Mouse (Mus musculus) layer of hippocampus, adult 2 months (tissue): ENCODE measurements around the gene Plscr1. TPM values are rescaled to one million over a fixed set of nuclear protein-coding genes. Genes with fewer than 3 reads are reported as not detected.

Source experiments
- DNase-seq, 2 experiments: peaks; one replicate each; pipeline ENCODE4 v3.0.0; 2022; ENCODE audit warnings: low spot score in 2 of 2
- H3K27ac ChIP-seq: fragments of 200-600 bp; 2 replicates; pipeline ENCODE4 v1.8.1; 2022
- H3K4me3 ChIP-seq: fragments of 200-600 bp; 2 replicates; pipeline ENCODE4 v1.8.1; 2022; ENCODE audit warnings: mild to moderate bottlenecking
- CTCF ChIP-seq: fragments of 200-600 bp; conservative IDR thresholded peaks from 2 replicates; pipeline ENCODE4 v1.8.1; 2022; ENCODE audit warnings: antibody characterized with exemption, mild to moderate bottlenecking, moderate library complexity
- long read RNA-seq, 2 experiments: library from polyadenylated mRNA; stranded (forward); transcript quantifications; one replicate each; pipeline ENCODE4 v2.0.0; 2021; ENCODE audit warnings: borderline mapping rate in 2 of 2
- total RNA-seq, 2 experiments: library from RNA; stranded (reverse); gene quantifications; 2 replicates each; pipeline ENCODE4 v1.2.3; 2021

Plscr1 gene
- 1 to 10 TPM; 1.4 to 1.7 TPM for total RNA-seq
- long read RNA-seq, experiment 1, partial matches to known transcripts, result 0 of 1 reads
- long read RNA-seq, experiment 1, other reads (novel, unspliced or antisense), result 0 of 1 reads
- long read RNA-seq, experiment 2, partial matches to known transcripts, result 0 of 2 reads
- long read RNA-seq, experiment 2, other reads (novel, unspliced or antisense), result 0 of 2 reads

DNA sequence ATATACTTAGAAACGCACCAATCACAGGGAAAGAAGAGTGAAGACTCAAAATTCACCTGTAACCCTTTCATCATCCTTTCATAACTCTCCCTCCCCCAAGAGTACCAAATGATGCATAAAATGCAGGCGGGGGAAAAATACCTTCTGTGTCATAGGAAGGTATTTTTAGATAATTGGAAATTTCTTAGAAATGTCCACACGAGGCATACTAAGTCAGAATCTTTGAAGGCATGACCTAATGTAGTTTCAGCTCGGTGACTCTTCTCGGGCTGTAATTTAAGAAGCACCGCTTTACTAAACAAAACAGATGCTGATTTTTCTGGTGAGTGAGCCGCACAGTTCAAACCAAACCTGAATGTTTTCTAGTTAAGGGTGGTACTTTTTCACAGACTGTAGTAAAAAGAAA lies at the start of gene Plscr1:
Plscr1 (plus strand) TSS at position 304 of the 406 bp plus-strand sequence.
- H3K4me3 ChIP-seq, result peak within 1 kb of the TSS; percentile 66
- peak within 1 kb of the TSS; percentile 81 for H3K27ac ChIP-seq
- no peak for TF ChIP-seq CTCF
- no peak for DNase-seq

GRCm38 (mm10) chr9:92204397-92204796 lies 45.2 kb upstream of the Plscr1 start:
- no peak overlapping the region for H3K4me3 ChIP-seq
- DNase-seq, result no peak
- no peak overlapping the region for H3K27ac ChIP-seq
- no peak for TF ChIP-seq CTCF

- Histone ChIP-seq H3K27ac (no peak overlapping the region), H3K4me3 (peak overlapping the region; percentile 48)
- DNase-seq, result peak; percentile 38 to 59
- TF ChIP-seq CTCF, result peak; percentile 82
Observed at GRCm38 (mm10) chr9:92207307-92207706, 42.2 kb upstream of the Plscr1 start.

DNA sequence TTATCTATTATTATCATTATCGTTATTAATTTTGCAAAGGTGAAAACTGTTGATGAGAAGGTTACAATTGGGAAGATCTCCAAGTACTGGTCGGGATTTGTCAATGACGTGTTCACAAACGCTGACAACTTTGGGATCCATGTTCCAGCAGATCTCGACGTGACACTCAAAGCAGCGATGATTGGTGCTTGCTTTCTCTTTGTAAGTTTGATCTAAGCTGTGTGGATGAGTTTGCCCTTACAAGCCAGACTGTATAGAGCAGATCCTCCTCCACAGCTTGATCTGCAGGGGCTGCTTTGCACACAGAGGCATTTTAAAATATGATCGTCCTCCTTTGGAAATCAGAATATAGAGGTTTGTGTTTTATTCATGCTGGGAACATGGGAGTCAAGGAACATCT lies 41.8 kb upstream of the Plscr1 start:
- H3K4me3 ChIP-seq, result peak overlapping the region; percentile 48
- TF ChIP-seq CTCF, result no peak
- no peak overlapping the region for H3K27ac ChIP-seq
- DNase-seq, result no peak

DNA sequence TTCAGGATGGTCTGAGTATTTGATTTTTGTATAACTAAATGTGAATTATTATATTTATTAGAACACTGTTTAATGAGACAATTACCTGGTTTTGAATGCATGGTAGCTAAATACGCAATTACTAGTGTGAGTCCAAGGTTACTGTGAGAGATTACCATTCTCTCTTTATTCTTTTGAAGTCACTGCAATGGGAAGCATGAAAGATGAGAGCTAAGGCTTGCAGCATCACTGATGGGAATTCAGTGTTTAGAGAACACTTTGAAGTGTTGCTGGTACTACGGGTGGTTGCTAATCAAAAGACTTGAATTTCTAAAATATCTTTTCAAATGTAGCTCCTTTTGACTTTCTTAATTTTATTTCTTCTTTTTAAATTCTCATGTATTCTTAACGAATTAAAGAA lies 39.7 kb upstream of the Plscr1 start:
- no peak for TF ChIP-seq CTCF
- no peak overlapping the region for H3K27ac ChIP-seq
- no peak for DNase-seq
- no peak overlapping the region for H3K4me3 ChIP-seq

DNA sequence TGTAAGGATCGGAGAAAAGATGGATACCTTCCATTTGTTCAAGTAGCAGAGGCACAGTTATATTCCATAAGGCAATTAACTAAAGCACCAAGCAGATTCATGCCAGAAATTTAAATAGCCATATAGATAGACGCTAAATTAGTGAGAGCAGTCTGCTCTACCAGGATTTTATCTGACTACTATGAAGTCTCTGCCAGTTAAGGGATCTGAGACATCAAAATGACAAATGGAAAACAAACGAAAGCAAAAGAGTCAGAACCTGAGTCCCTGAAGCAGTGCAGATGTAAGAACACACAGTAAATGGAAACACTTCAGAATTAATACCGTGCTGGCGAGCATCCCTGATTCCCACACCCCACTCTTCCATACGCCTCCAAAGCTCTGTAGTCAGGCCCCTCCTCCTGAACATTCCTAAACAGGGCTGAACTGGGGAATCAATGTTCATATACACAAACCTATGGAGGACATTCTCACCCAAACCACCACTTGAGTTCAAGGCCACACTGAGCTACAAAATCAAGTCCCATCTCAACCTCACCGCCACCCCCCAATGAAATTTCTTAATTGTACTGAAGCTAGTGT lies 39.1 kb upstream of the Plscr1 start:
- H3K4me3 ChIP-seq, result no peak overlapping the region
- no peak for TF ChIP-seq CTCF
- no peak overlapping the region for H3K27ac ChIP-seq
- no peak for DNase-seq

- no peak overlapping the region for H3K4me3 ChIP-seq
- H3K27ac ChIP-seq, result no peak overlapping the region
- DNase-seq, result no peak
- no peak for TF ChIP-seq CTCF
Observed at GRCm38 (mm10) chr9:92211048-92211447, 38.5 kb upstream of the Plscr1 start.

GRCm38 (mm10) chr9:92217484-92217883 lies 32.1 kb upstream of the Plscr1 start:
- H3K4me3 ChIP-seq, result no peak overlapping the region
- DNase-seq, result peak in 1 of 2 experiments; percentile 10
- peak; percentile 71 for TF ChIP-seq CTCF
- H3K27ac ChIP-seq, result no peak overlapping the region

GRCm38 (mm10) chr9:92217896-92218295 lies 31.7 kb upstream of the Plscr1 start:
- DNase-seq, result no peak
- no peak for TF ChIP-seq CTCF
- Histone ChIP-seq H3K27ac (no peak overlapping the region), H3K4me3 (no peak overlapping the region)

DNA sequence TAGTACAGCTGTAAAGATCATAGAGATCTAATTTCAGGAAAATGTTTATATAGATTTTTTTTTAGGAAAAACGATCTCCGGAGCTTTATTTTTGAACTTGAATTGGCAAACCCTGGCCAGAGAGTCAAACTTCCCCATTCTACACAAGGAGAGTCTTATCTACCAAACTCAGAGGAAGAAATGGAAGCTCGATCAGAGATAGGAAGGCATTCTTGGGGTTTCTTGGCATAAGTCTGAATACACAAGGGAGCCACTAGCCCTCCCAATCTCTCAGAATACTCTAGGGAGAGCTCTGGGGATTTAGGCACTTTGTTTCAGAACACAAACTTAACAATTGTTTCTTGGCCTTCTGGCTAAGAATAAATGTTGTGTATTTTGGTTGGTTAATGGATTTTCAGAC lies 29.4 kb upstream of the Plscr1 start:
- no peak overlapping the region for H3K27ac ChIP-seq
- no peak for DNase-seq
- no peak for TF ChIP-seq CTCF

DNA sequence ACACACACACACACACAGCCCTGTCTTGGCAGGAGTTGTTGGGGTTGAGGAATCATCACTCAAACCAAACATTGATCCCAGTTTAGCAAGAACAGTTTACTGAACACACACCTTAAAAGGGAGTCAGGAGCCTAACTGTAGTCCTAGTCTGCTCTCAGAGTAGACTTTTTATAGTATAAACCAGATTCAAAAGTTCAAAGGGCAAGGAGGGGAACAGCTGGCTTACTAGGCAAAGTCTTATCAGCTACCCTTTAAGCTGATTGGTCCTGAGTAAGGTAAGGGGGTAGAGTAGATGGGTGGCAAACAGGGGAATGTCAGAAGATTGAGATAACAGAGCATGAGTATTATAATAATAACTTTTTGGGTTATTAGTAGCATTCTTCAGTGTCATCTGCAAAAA lies 28.1 kb upstream of the Plscr1 start:
- TF ChIP-seq CTCF, result no peak
- Histone ChIP-seq H3K27ac (no peak overlapping the region), H3K4me3 (no peak overlapping the region)
- DNase-seq, result no peak

More for the DNA sequence above, 29.4 kb upstream of the Plscr1 start:
- no peak overlapping the region for H3K4me3 ChIP-seq

DNA sequence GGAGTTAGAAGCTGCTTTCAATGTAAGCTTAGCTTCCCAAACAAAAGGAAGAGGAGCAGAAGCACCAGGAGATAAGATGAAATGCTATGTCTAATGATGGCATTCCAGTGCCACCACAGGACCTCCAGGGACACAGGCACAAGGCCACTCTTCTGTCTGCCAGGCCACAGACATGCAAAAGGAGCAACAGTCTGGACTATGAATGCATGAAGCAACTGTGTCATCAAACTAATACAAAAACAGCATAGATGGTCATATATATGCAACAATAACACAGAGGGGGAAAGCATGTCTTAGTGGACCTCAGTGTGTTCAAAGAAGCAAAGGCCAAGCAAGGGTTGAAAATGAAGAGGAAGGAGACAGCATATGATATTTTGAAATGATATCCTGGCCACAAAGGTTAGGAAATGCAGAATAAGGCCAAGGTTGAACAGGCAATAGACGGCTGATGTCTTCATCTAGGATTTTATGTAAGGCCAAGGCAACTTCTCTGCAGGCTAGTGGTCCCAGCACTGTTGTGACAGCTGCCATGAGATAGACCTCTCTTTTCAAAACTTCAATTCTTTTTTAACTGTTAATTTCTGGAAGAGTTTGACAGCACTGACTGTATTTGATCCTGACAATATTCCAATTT lies 24.8 kb upstream of the Plscr1 start:
- no peak for TF ChIP-seq CTCF
- no peak overlapping the region for H3K4me3 ChIP-seq
- no peak overlapping the region for H3K27ac ChIP-seq
- DNase-seq, result no peak

GRCm38 (mm10) chr9:92226127-92226655 lies 23.4 kb upstream of the Plscr1 start:
- TF ChIP-seq CTCF, result no peak
- no peak for DNase-seq
- Histone ChIP-seq H3K27ac (no peak overlapping the region), H3K4me3 (no peak overlapping the region)

DNA sequence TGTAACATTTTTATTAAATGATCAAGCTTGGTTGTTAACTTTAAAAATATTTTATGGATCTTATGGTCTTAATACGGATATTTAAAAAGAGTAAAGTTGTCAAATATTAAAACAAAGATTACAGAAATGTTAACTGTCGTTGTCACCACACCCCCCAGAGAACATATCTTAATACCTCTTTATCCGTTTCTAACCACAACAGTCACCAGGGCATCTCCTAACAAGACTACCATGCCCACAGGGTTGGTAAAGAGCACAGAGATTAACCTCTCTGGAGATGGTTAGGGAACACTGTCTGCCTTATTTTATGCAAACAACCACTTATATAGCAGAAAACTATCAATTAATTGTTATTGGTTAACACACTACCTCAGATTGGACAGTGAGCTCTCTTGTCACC lies 22.8 kb upstream of the Plscr1 start:
- Histone ChIP-seq H3K27ac (no peak overlapping the region), H3K4me3 (no peak overlapping the region)
- no peak for DNase-seq
- no peak for TF ChIP-seq CTCF
